Mouse (Mus musculus) cerebellum, adult (tissue): ENCODE results near the gene Gins2.

Source experiments
- ATAC-seq: cut with Nextera tagmentation; 2 replicates; pipeline ENCODE4 v1.9.2; 2017; ENCODE audit warnings: mild to moderate bottlenecking, moderate library complexity, mixed read lengths; ENCODE audit not compliant: insufficient number of reproducible peaks, low FRiP score, low TSS enrichment

Gins2 gene

GRCm38 (mm10) chr8:120607460-120607859 is 18.4 kb upstream of the Gins2 start:
- no peak for ATAC-seq

DNA sequence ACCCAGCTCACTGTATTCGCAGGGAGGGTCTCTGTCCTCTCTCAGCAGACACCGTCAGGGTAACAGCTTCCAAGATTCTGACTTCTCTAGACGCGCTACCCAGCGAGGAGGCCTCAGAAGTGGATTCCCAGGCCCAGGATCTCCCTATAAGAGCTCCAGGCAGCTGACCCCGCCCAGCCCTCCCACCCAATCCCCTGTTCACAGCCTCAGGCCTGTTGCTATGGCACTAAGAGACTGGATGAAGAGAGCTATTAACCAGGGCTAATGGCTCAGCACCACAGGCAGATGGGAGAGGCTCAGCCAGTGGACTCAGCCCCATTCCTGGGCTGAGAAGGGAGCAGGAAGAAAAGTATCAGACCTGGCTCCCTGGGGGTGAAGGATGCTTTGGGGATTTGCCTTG is 13.6 kb upstream of the Gins2 start:
- no peak for ATAC-seq

DNA sequence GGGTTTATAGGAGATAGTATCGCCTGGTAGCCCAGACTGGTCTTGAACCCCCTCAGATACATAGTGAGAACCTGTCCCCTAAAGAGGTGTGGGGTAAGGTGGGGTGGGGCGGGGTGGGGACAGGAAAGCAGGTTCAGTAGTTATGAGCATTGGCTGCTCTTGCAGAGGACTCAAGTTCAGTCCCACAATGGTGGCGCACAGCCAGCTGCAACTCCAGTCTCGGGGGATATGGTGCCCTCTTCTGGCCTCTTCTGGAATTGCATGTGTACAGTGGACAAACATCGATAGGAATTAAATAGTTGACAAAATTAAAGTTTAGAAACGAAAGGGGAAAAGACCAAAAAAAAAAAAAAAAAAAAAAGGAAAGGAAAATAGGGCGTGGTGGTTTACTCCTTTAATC is 10.4 kb upstream of the Gins2 start:
- no peak for ATAC-seq

- ATAC-seq, result peak; percentile 71; the same call in 1 of the 2 replicates
Observed at GRCm38 (mm10) chr8:120598579-120598978, 9.5 kb upstream of the Gins2 start.

GRCm38 (mm10) chr8:120595963-120596362 is 6.9 kb upstream of the Gins2 start:
- no peak for ATAC-seq

- no peak for ATAC-seq
Observed at GRCm38 (mm10) chr8:120594571-120594970, 5.5 kb upstream of the Gins2 start.

GRCm38 (mm10) chr8:120591587-120592292 is 2.6 kb upstream of the Gins2 start:
- ATAC-seq, result no peak

GRCm38 (mm10) chr8:120589921-120590320 is 817 bp upstream of the Gins2 start:
- no peak for ATAC-seq

- no peak for ATAC-seq
Observed at GRCm38 (mm10) chr8:120585521-120585920, 3.6 kb downstream of the Gins2 start.

DNA sequence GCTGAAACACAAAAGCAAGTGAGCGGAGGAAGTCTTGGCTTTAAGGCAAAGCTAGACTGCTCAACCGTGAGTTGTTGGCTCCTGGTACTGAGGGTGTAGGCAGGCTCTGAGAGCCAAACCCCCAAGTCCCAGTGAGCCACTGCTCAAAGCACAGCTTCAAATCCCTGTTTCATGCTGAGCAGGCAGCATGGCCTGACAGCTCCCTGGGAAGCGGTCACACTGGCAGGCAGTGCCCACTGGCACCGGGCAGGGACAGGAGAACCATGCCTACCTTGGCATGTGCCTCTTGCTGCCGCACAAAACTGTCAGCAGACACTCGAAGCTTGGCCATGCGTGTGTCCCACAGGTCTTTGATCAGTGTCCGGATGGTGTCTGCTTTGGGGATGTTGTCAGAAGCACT is 7.3 kb downstream of the Gins2 start:
- ATAC-seq, result no peak

- ATAC-seq, result no peak
Observed at GRCm38 (mm10) chr8:120581329-120581728, 7.8 kb downstream of the Gins2 start.

DNA sequence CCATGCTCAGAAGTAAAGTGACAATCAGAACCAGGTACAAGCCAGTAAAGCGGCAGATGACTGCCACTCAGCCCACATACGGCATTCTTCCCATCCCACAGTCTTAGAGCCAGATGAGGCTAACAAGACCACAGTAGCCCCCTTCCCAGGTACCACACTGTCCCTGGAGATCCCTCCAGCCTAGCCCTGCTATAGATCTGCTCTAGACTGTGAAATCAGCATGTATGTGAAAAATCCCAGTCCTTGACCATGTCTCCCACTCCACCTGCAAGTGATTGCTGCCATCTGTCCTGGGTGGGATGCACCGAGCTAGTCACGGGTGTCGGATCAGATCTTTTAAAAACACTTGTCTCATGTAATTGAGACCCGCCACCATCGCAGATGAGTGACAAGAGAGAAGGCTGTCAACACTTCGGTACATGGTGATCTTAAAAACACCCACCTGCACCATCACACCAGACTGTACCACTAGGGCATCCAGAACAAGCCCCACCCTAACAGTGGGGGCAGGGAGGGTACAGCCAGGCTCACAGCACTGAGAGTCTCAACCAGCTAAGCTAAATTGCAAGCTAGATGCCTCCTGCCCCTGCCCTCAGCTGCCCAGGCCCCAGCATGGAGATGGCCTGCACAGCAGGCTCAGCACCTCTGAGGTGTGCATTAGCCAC is 8.6 kb downstream of the Gins2 start:
- ATAC-seq, result no peak

DNA sequence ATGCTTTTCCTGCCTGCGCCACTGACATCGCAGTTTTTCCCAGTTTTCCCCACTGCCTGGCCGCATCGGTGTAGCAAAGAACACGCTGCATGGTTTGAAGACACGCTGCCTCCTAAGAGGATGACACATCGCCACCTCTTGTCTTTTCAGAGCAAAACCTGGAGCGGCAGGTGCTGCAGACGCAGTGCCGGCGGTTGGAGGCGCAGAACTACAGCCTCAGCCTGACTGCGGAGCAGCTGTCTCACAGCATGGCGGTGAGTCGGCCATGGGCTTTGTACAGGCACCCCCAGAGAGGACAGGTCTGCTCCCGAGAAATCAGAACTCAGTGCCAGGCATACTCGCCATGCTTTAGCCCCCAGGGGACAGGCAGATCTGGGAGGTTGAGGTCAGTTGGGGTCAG is 11.3 kb downstream of the Gins2 start:
- no peak for ATAC-seq

GRCm38 (mm10) chr8:120575801-120576200 is 13.3 kb downstream of the Gins2 start:
- ATAC-seq, result no peak

DNA sequence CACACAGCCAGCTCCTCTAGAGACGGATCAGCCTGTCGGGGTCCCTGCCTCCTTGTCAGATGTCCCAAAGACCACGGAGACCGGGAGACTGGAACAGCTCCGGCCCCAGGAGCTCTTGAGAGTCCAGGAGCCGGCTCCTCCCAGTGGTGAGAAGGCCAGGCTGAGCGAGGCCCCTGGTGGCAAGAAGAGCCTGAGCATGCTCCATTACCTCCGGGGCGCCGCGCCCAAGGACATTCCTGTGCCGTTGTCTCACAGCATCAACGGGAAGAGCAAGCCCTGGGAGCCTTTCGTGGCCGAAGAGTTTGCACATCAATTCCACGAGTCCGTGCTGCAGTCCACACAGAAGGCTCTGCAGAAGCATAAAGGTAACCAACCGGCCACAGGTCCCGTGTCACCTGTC is 14.2 kb downstream of the Gins2 start:
- ATAC-seq, result no peak

GRCm38 (mm10) chr8:120573866-120574265 is 15.2 kb downstream of the Gins2 start:
- no peak for ATAC-seq

DNA sequence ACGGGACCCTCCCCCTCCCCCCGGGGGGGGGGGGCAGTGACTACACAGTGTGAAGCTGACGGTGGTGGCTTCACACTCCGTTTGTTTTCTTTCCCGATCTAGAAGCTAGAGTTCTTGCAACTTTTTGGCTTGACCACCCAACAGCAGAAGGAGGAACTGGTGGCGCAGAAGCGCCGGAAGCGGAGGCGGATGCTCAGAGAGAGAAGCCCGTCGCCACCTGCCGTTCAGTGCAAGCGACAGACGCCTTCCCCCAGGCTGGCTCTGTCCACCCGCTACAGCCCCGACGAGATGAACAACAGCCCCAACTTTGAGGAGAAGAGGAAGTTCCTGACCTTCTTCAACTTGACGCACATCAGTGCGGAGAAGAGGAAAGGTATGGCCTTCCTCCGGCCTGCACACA is 16.6 kb downstream of the Gins2 start:
- no peak for ATAC-seq

DNA sequence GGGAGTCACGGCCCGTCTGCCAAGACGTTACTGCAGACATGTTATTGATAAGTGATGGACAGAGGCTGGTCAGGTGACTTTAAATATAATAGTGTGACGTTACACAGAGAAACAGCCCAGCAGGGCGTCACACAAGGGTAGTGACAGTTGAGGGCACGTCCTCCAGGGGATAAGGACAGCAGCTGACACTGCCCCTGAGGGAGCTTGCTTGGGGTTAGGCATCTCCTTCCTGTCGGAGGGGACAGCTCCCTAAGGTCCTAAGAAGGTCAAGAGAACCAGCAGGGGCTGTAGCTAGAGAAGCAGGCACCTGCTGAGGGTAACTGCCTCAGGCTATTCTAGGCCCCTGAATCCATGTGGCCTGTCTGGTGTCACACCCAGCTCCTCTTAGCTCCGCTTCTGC is 17.5 kb downstream of the Gins2 start:
- ATAC-seq, result no peak

- ATAC-seq, result no peak
Observed at GRCm38 (mm10) chr8:120569939-120570715, 19.0 kb downstream of the Gins2 start.

DNA sequence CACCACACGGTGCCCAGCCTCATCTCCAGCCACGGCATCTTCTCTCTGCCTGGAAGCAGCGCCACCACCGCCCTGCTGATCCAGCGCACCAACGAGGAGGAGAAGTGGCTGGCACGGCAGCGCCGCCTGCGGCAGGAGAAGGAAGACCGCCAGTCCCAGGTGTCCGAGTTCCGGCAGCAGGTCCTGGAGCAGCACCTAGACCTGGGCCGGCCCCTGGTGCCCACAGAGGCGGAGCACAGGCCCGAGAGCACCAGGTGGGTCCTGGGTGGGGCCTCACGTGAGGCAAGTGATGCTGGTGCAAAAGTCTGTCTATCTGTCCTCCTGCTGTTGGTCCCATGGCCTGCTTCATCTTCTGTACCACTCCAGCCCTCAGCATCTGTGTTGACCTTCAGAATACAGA is 20.0 kb downstream of the Gins2 start:
- no peak for ATAC-seq

GRCm38 (mm10) chr8:120568164-120568798 is 20.8 kb downstream of the Gins2 start:
- no peak for ATAC-seq
